Mouse (Mus musculus): Measurements from ENCODE around the gene Rras2.

Rras2 gene

DNA sequence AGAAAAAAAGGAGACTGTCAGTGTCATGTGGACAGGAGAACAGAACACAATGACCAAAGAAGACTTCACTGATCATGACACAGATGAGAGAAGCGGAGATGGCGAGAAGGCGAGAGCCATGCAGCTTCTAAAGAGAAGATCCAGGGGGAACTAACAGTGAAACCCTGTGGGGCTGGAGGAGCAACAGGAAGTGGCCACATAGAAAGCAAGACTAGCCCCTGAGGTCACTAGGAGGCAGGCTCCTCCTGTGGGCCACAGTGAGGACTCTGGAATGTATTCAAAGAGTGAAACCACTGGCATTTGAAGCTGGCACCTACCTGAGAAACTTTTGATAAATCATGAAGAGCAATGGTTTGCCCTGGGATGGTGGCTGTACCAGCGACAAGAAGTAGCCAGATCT, 38.2 kb downstream of the Rras2 start:
- peak; percentile 30 for DNase-seq (ENCODE audit: extremely low read depth, insufficient read length, low spot score)

DNA sequence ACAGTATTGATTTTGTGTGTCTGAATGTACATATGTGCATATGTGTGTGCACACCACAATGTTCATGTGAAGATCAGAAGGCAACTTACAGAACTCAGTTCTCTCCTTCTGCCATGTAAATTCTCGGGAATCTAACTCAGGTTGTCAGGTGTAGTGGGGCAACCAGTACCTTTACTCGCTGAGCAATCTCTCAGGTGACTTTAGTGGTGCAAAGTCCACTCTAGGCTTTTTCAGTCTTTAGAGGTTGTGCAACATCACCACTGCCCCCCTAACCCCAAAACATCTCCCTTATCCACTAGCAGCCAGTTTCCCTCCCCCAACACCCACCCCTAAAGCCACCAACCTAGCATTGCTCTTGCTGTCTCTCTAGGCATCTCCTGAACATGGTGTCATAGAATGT, 43.0 kb downstream of the Rras2 start:
- no peak for DNase-seq (ENCODE audit: extremely low read depth, insufficient read length, low spot score)

DNA sequence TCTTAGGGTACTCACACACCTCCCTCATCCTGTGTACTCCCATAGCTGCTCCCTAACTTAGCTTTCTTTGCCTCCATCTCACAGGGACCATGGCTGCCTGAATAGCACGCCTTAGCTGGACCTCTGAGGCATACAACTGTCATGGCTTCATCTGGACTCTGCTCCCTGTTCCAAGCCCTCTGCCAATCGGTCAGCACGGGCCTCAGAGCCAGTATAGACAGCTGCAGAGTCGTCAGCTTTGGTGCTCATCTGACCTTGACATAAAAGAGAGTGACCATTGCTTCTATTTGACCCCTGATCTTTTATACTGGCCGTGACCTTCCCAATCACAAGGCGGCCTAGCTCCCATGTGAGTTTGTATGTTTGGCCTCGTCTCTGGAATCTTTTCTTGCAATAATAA, 43.4 kb downstream of the Rras2 start:
- no peak for DNase-seq (ENCODE audit: extremely low read depth, insufficient read length, low spot score)

DNA sequence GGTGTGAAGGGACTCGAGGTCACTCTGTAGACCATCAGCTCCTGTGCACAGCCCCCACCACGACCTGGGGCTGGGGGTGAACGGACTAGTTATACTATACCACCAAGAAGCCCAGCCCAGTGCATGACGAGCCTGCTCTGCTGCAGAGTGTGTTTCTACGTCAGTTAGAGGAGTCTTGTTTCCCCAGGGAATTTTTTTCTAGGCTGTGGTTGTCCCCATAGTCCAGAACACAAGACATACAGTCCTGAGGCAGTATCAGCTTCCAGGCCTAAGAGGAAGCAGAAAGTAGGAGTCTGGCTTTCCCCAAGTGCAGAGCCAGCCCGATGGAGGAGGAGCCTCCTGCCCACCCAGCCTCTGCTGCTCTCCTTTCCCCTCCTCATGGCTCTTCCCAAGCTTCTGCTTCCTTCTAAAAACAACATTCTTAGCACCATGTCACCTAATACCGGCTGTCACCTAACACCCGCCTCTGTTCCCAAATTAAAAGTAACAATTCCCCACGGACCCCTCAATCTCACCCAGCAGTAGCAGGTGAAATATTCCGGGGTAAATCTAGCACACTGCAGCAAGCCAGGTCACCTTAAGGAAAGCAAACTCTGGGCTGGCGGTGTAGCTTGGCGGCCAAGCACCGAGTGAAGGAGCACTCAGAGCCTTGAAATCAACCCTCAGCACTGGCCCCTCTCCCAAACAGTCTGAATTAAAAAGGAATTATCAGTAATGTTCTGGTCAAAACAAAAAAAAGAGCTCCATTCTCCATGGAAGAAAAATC, 45.5 kb downstream of the Rras2 start:
- DNase-seq (ENCODE audit: extremely low read depth, insufficient read length, low spot score): peak; percentile 34

- no peak for DNase-seq (ENCODE audit: extremely low read depth, insufficient read length, low spot score)
These were observed 46.2 kb downstream of the Rras2 start for GRCm38 (mm10) chr7:114071395-114071794.

DNA sequence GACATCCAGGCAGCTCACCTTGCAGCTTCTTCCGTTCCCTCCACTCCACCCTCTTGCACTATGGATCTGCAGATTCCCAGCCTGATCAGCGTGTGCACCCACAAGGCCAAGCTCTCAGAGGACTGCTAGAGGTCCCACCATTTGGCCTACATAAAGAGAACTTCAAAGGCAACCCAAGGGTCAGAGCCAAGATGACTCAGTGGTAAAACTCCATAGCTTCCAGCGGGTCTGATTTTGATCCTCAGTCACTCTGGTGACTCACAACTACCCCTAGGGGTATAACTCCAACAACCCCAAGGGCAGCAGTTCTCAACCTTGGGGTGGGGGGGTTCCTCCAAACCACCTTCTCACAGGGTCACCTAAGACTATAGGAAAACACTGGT, 47.1 kb downstream of the Rras2 start:
- DNase-seq (ENCODE audit: extremely low read depth, insufficient read length, low spot score): peak; percentile 32

DNA sequence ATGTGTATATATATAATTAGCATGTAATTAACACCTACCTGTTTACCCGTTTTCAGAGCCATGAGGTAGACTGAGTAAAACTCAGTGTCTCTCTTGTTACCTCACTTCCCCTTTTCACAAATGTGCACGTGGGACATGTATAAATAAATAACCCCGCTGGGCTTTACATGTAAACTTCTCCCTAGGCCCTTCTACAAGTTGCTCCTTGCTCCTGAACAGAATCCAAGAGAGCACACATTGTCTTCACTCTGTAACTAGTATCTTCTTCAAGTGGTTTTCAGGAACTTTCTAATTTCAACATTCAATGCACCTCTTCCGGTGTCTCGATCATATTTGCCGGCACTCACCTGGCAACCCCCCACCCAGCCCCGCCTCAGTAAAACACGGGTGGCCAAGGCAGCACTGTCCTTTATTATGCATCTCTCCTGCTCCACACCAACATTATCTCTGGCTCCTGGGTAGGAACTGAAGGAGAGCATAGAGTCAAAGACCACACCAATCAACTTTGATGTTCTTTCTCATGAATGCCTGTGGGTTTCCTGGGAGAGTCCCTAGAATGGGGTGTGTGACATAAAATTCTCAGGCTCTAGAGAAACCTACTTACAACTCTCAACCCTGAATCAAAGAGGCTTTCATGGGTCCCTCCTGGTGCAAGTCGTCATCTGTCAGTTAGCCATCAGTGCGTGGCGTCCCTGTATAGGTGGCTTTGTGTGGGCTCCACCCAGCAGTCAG, 47.7 kb downstream of the Rras2 start:
- DNase-seq (ENCODE audit: extremely low read depth, insufficient read length, low spot score): no peak

DNA sequence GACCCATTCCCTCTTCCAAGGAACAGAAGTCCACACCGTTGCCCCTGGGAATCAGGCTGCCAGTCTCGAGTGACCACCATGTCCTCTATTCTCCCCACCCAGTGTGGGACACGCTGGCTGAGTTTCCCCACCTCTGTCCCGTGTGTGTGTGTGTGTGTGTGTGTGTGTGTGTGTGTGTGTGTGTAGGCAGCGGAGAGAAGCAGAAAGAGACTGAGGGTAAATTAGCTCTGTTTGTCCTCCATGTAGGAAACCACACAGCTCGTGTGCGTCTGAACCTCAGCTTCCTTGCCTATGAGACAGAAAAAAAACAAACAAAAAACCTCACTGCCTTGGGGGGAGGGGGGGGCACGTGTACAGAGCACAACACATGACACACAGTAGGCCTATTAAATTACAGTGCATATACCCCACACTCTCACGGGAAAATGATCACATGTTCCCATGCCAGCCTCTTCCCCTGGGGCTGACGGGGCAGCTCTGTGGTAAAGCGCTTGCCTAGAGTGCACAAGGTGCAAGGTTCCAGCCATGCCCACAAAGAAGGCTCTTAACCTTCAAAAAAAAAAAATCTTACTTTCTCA, 48.5 kb downstream of the Rras2 start:
- DNase-seq (ENCODE audit: extremely low read depth, insufficient read length, low spot score): peak; percentile 13

GRCm38 (mm10) chr7:114066529-114067178, 50.9 kb downstream of the Rras2 start:
- peak; percentile 60 for DNase-seq (ENCODE audit: extremely low read depth, insufficient read length, low spot score)

GRCm38 (mm10) chr7:114065407-114066185, 52.0 kb downstream of the Rras2 start:
- no peak for DNase-seq (ENCODE audit: extremely low read depth, insufficient read length, low spot score)

GRCm38 (mm10) chr7:114063966-114064365, 53.6 kb downstream of the Rras2 start:
- DNase-seq (ENCODE audit: extremely low read depth, insufficient read length, low spot score): no peak

DNA sequence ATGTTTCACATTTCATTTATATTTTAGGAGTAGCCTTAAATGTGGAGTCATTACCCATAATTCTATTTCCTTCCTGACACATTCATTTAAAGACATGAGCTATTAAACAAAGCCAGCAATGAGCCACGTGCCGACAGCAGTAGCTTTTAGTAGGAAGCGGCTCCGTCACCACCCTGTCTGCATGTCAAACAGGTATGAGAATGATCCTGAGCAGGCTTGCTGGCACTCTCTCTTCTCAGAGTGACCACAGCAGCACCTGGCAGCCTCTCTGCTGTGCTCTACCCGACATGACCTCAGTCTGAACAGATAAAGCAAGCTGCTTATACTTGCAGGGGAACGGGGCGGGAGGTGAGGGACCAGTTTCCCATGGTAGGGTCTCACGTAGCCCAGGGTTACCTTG, 54.0 kb downstream of the Rras2 start:
- DNase-seq (ENCODE audit: extremely low read depth, insufficient read length, low spot score): no peak

GRCm38 (mm10) chr7:114062451-114062850, 55.1 kb downstream of the Rras2 start:
- DNase-seq (ENCODE audit: extremely low read depth, insufficient read length, low spot score): no peak

GRCm38 (mm10) chr7:114060445-114060844, 57.1 kb downstream of the Rras2 start:
- DNase-seq (ENCODE audit: extremely low read depth, insufficient read length, low spot score): peak; percentile 28

GRCm38 (mm10) chr7:114058927-114059441, 58.6 kb downstream of the Rras2 start:
- no peak for DNase-seq (ENCODE audit: extremely low read depth, insufficient read length, low spot score)

DNA sequence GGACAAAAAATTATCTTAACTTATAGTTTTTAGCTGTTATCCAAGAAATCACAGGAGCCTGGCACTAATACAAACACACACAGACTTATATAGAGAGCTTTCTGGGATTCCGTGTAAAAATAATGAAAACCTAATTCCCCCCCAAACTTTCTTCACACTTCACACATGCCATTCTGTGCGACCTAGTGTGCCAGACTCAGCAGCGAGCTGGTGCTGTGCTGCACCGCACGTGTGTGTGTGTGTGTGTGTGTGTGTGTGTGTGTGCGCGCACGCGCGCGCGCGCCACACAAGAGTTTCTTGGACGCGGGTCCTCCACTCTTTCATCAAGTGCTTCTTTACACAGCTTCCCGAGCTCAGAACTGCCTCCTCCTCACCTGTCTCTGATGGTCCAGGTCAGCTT, 59.4 kb downstream of the Rras2 start:
- DNase-seq (ENCODE audit: extremely low read depth, insufficient read length, low spot score): no peak

DNA sequence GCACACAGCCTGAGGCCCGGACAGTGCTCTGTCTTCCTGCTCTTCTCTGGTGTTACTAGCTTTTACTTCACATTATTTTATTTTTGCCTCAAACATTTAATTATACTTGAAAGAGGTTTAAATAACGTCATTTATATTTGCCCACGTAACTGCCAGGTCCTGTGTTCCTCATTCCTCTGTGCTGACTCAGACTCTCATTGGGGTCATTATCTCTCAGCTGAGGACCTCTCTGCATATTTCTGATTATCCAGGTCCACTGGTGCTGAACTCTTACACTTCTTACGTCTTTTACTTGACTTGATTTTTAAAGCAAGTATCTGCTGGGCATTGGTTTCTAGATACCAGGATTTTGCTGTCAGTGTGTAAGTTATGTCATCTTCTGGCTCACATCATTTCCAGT, 63.9 kb downstream of the Rras2 start:
- DNase-seq (ENCODE audit: extremely low read depth, insufficient read length, low spot score): no peak

DNA sequence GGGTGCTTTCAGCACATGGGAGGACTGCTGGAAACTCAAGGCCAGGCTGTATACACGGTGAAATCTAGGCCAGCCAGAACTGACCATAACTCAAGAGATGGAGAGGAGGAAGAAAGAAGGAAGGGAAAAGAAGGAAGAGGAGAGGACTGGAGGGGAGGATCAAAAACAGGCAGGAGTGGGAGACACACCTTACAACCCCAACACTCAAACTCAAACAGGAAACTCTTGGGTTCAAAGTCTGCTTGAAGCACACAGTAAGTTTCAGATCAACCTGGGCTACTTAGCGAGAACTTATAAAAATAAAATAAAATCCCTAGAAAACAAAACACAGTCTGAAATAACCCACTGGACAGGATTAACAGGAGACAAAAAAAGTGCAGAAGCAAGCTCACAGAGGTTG, 71.8 kb downstream of the Rras2 start:
- no peak for DNase-seq (ENCODE audit: extremely low read depth, insufficient read length, low spot score)

DNA sequence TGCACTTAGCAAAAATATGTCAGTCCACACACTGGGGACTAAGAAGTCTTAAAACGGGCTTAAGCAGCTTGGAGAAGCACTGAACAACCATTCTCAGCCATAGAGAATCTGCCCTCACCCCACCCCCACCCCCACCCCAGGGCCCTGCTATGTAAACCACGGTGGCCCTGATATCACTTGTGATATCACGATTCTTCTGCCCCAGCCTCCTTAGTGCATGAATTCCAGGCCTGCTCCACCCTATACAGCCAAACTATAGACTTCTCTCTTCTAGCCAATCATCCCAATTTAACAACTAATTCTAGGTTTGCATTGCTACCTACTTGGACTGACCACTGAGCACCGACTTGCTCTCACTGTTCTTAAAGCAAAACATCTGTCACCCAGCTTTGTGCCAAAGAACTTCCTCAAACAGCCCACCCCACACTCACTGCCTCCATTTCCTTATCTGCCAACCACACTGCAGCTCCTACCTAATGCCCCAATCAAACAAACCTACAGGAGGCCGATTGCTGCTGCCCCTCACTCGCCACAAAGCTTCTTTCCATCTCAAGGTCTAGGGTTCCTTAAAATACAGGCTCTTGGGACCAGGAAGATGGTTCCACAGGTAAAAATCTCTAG, 73.5 kb downstream of the Rras2 start:
- no peak for DNase-seq (ENCODE audit: extremely low read depth, insufficient read length, low spot score)

Measured in 3134 (cell line).